Mouse (Mus musculus) heart, embryonic 14.5 days (tissue): ENCODE results near the gene Tbx1. TPM values are rescaled to one million over a fixed set of nuclear protein-coding genes. Genes with fewer than 3 reads are reported as not detected.

Experiments used
- ATAC-seq: fragments of 200-750 bp; cut with Nextera tagmentation; 2 replicates; pipeline ENCODE4 v1.8.0; 2017; ENCODE audit warnings: low read depth, moderate TSS enrichment; ENCODE audit not compliant: insufficient number of reproducible peaks, insufficient read depth, low FRiP score
- H3K27ac ChIP-seq, 2 experiments: fragments of 200-500 bp in 1 of 2; fragments of 300-500 bp in 1 of 2; sonication (generic) in 1 of 2; replicated peaks in 1 of 2; 2 replicates each; pipeline ENCODE4 v1.5.1; 2012 to 2014; ENCODE audit warnings: low read depth in 2 of 2, low read length in 2 of 2, control low read depth in 1 of 2, mild to moderate bottlenecking in 1 of 2, mixed read lengths in 1 of 2; ENCODE audit not compliant: control insufficient read depth in 1 of 2, insufficient read depth in 1 of 2
- H3K27me3 ChIP-seq: fragments of 300-500 bp; sonication (generic); 2 replicates; pipeline ENCODE4 v1.6.1; 2014; ENCODE audit warnings: mild to moderate bottlenecking, low read length, control low read depth; ENCODE audit not compliant: control insufficient read depth, insufficient read depth
- H3K36me3 ChIP-seq: fragments of 300-500 bp; sonication (generic); 2 replicates; pipeline ENCODE4 v1.6.1; 2014; ENCODE audit warnings: mild to moderate bottlenecking, control low read depth, low read length, mixed read lengths; ENCODE audit not compliant: control insufficient read depth, insufficient read depth
- H3K4me1 ChIP-seq, 2 experiments: fragments of 200-500 bp in 1 of 2; fragments of 300-500 bp in 1 of 2; sonication (generic) in 1 of 2; 2 replicates each; pipeline ENCODE4 v1.6.1; 2012 to 2014; ENCODE audit warnings: low read length in 2 of 2, control low read depth in 1 of 2, mixed read lengths in 1 of 2; ENCODE audit not compliant: control insufficient read depth in 2 of 2, insufficient read depth in 2 of 2
- H3K4me2 ChIP-seq: fragments of 300-500 bp; sonication (generic); 2 replicates; pipeline ENCODE4 v1.6.1; 2014; ENCODE audit warnings: mild to moderate bottlenecking, low read length
- H3K4me3 ChIP-seq, 2 experiments: fragments of 200-500 bp in 1 of 2; fragments of 300-500 bp in 1 of 2; sonication (generic) in 1 of 2; 2 replicates each; pipeline ENCODE4 v1.5.1; 2012 to 2014; ENCODE audit warnings: low read length in 2 of 2, mild to moderate bottlenecking in 2 of 2, control low read depth in 1 of 2, low read depth in 1 of 2, moderate library complexity in 1 of 2; ENCODE audit not compliant: control insufficient read depth in 1 of 2, insufficient read depth in 1 of 2
- H3K9ac ChIP-seq: fragments of 300-500 bp; sonication (generic); 2 replicates; pipeline ENCODE4 v1.6.1; 2014; ENCODE audit warnings: mild to moderate bottlenecking, low read length
- H3K9me3 ChIP-seq: fragments of 300-500 bp; sonication (generic); 2 replicates; pipeline ENCODE4 v1.6.1; 2016; ENCODE audit warnings: low read length, control low read depth; ENCODE audit not compliant: control insufficient read depth
- WGBS: fragments of 180-500 bp; shearing (Covaris S2); extraction: QIAGEN DNeasy Blood & Tissue Kit; methylation state at CpG from one replicate; pipeline ENCODE4 v1.1.7; 2014; 5-methylcytosine and 5-hydroxymethylcytosine counted together
- polyA plus RNA-seq: library from polyadenylated mRNA; unstranded; fragments of >200 nt; fragmentation: Nextera tagmentation; extraction: Ambion mirVana; gene quantifications from 2 replicates; pipeline ENCODE4 v1.2.1, GENCODE M21; 2014

Tbx1 gene
- polyA plus RNA-seq, 1 experiment from 2014 or later, result 0.80 TPM

DNA sequence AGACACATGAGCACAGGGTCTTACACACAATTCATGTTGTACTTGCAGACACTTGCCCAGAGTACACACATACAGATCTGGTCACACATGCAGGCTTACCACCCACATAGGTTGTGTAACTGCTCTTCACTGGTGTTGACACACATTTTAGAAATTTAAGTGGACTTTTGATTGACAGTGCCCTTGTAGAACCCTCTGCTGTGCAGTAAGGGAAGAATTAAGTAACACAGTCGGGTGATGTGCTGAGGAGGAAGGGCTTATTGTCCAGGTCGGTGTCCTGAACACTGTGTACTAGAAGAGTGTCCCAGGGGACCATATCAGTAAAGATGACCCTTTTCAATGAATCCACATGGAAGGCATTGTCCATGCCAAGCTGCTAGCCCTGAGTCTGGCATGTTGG is 3.5 kb upstream of the Tbx1 start:
- no peak overlapping the region for H3K4me3 ChIP-seq
- H3K4me2 ChIP-seq, result no peak overlapping the region
- no peaks in the 10 kb centered on the region for H3K9me3 ChIP-seq
- no peak overlapping the region for H3K9ac ChIP-seq
- H3K4me1 ChIP-seq, result peaks cover 9 to 21% of the 10 kb centered on the region in 2 experiments; a peak in 3 of 4 replicates
- ATAC-seq, result no peak
- H3K27ac ChIP-seq, result no peak overlapping the region
- H3K27me3 ChIP-seq, result peaks cover 71% of the 10 kb centered on the region
- H3K36me3 ChIP-seq, result no peaks in the 10 kb centered on the region
- WGBS, result 66% methylated on average over 2 of the region's 2 CpGs

GRCm38 (mm10) chr16:18591047-18592018 is 862 bp upstream of the Tbx1 start:
- Histone ChIP-seq H3K27me3 (peaks cover 88% of the 10 kb centered on the region), H3K4me1 (peaks cover 11 to 34% of the 10 kb centered on the region in 2 experiments; a peak in 3 of 4 replicates), H3K36me3 (no peaks in the 10 kb centered on the region), H3K4me3 (peak overlapping the region; percentile 0 to 24; a peak in 3 of 4 replicates), H3K4me2 (peak overlapping the region; percentile 61), H3K27ac (no peak overlapping the region), H3K9ac (no peak overlapping the region; the same call in 1 of the 2 replicates), H3K9me3 (no peaks in the 10 kb centered on the region)
- no peak for ATAC-seq
- WGBS, result 3% methylated on average over 59 of the region's 59 CpGs

GRCm38 (mm10) chr16:18589080-18589621 is 1.3 kb downstream of the Tbx1 start:
- no peak overlapping the region for H3K4me3 ChIP-seq
- no peaks in the 10 kb centered on the region for H3K9me3 ChIP-seq
- H3K27me3 ChIP-seq, result peaks cover 96% of the 10 kb centered on the region
- ATAC-seq, result no peak
- no peak overlapping the region for H3K9ac ChIP-seq
- peaks cover 14 to 41% of the 10 kb centered on the region in 2 experiments; a peak in 3 of 4 replicates for H3K4me1 ChIP-seq
- WGBS, result 48% methylated on average over 9 of the region's 9 CpGs
- H3K36me3 ChIP-seq, result no peaks in the 10 kb centered on the region
- no peak overlapping the region for H3K27ac ChIP-seq
- no peak overlapping the region for H3K4me2 ChIP-seq

DNA sequence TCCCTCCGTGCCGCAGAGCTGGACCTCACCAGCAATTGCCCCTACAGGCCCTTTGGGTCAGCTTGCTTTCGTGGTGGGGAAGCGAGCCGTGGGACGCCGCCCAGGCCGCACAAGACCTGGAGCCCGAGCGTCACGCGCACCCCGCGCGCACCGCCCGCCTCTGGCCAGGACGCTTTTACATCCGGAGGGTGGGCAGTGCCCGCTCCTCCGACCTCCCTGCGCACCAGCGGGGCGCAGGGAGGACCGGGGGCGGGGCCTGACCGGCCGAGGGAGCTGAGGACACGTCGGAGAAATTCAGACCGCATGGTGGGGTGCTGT is 1.8 kb downstream of the Tbx1 start:
- peak overlapping the region; percentile 3; the same call in 1 of the 2 replicates for H3K4me2 ChIP-seq
- no peaks in the 10 kb centered on the region for H3K36me3 ChIP-seq
- H3K27ac ChIP-seq, result no peak overlapping the region
- H3K4me1 ChIP-seq, result peaks cover 14 to 41% of the 10 kb centered on the region in 2 experiments; a peak in 3 of 4 replicates
- no peak for ATAC-seq
- peak overlapping the region in 1 of 2 experiments; percentile 25; a peak in 2 of 4 replicates for H3K4me3 ChIP-seq
- no peaks in the 10 kb centered on the region for H3K9me3 ChIP-seq
- H3K27me3 ChIP-seq, result peaks cover 96% of the 10 kb centered on the region
- 3% methylated on average over 29 of the region's 31 CpGs for WGBS
- H3K9ac ChIP-seq, result no peak overlapping the region

GRCm38 (mm10) chr16:18587847-18588737 is 2.4 kb downstream of the Tbx1 start:
- no peak overlapping the region for H3K9ac ChIP-seq
- WGBS, result 1% methylated on average over 57 of the region's 57 CpGs
- peaks cover 96% of the 10 kb centered on the region for H3K27me3 ChIP-seq
- H3K4me2 ChIP-seq, result peak overlapping the region; percentile 46
- no peaks in the 10 kb centered on the region for H3K36me3 ChIP-seq
- H3K4me3 ChIP-seq, result peak overlapping the region; percentile 3 to 25; a peak in 3 of 4 replicates
- H3K27ac ChIP-seq, result no peak overlapping the region
- H3K4me1 ChIP-seq, result peaks cover 14 to 41% of the 10 kb centered on the region in 2 experiments; a peak in 3 of 4 replicates
- H3K9me3 ChIP-seq, result no peaks in the 10 kb centered on the region
- ATAC-seq, result no peak; the same call in 1 of the 2 replicates

DNA sequence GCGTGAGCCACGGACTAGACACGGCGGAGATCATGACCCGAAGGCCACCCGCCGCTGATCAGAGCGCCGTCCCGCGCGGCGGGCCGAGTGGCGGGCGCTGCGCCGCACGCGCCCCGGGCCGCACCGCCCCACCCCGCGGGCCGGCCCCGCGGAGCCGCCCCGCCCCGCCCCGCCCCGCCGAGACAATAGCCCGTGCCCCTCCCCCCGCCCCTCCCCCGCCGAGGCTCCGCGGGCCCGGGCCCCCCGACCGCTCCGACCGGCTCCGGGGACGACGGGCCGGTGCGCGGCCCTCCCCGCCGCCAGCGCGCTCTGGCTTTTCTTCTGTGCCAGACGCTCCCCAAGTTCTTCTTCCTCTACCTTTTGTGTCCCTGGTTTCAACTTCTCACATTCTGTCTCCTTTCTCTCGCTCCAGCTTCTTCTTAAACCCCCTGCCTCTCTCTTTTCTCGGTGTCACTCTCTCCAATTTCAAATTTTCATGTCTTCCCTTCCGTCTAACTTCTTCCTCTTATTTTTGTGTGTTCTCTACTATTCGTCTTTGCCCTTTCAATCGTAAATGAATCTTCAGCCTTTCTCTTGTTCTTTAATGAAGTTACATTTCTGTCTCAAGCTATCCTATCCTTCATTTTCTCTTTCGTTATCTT is 3.4 kb downstream of the Tbx1 start:
- peaks cover 100% of the 10 kb centered on the region for H3K27me3 ChIP-seq
- H3K4me1 ChIP-seq, result peaks cover 14 to 46% of the 10 kb centered on the region in 2 experiments; a peak in 3 of 4 replicates
- ATAC-seq, result no peak
- no peaks in the 10 kb centered on the region for H3K9me3 ChIP-seq
- H3K9ac ChIP-seq, result peak overlapping the region; percentile 38
- no peak overlapping the region for H3K27ac ChIP-seq
- peak overlapping the region; percentile 76 for H3K4me2 ChIP-seq
- H3K36me3 ChIP-seq, result no peaks in the 10 kb centered on the region
- peak overlapping the region; percentile 25 to 44 for H3K4me3 ChIP-seq
- WGBS, result 4% methylated on average over 6 of the region's 62 CpGs
